Mouse (Mus musculus) pancreas, adult 10 weeks (tissue): ENCODE results near the gene Rragb. TPM values are rescaled to one million over a fixed set of nuclear protein-coding genes. Genes with fewer than 3 reads are reported as not detected.

Source experiments
- polyA plus RNA-seq: library from polyadenylated mRNA; stranded (reverse); fragments of 350-450 nt; fragmentation: Illumina TruSeq; extraction: RNeasy Lipid Tissue Mini Kit (QIAGEN cat#74804); gene quantifications from one replicate; pipeline ENCODE4 v1.2.3, GENCODE M21; 2015; ENCODE audit warnings: low read depth, low replicate concordance; ENCODE audit not compliant: insufficient read depth

Rragb gene
- 2.4 TPM for polyA plus RNA-seq

DNA sequence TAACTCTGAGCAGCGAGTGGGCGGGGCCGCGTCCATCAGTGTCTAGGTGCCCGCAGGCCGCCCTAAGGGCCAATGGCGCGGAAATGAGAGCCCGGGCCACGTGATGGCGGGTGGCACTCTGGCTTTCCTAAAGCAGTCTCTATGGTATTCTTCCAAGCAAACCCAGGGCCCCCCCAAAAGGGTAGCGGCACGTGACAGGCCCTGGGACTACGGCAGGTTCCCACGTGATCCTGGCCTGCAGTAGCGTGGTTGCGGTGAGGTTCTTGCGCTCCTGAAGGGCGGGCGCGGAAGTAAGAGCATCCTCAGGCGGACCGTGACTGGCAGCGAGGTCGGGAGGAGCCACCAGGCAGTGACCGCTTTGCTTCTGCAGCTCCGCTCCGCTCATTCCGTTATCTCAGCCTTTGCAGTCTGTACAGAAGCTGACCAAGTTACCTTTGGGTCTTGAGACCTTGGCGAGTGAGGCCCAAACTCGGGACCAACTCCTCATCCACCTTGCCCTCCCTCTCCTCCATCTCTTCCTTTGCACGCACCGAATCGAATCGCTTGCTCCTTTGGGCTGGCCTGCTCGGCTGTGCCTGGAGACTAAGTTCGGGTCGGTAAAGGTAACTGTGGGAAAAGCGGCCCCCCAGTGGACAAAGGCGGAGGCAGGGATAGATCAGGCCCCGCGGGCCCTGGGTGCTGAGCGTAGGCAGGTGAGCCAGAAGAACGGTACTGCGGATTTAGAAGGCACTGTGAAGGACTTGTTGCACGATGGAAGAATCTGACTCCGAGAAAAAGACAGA is at the start of gene Rragb:
Rragb (plus strand) TSS at position 248 of the 782 bp plus-strand sequence.

DNA sequence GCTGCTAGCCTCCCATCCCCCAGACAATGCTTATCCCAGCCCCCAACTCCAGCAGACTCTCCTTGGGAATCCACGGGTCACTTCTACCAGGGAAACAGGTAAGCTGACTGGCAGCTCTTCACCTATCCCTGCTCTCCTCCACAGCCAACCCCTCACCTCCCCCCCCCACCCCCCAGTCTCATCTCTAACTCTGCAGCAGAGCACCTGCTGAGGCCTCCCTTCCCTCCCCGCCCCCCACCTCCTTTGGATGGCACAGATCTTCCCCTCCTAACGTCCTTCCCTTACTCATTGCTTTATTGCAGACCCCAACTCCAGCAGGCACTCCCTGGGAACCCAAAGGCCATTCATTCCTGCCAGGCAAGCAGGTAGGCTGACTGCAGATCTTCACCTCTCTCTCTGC is 21.3 kb upstream of the Rragb start, which contains the start of gene Foxr2:
Foxr2 (plus strand) TSS at position 301 of the 400 bp plus-strand sequence.

Other genes with a start within 250 kb of the Rragb start
- 0.37 TPM for gene Usp51, start 133.5 kb upstream of the Rragb start, polyA plus RNA-seq
- gene Mageh1, start 102.4 kb upstream of the Rragb start, polyA plus RNA-seq, result 10.8 TPM
- gene Foxr2, start 21.2 kb upstream of the Rragb start, polyA plus RNA-seq, result not detected
- 0.18 TPM for gene Klf8, start 97.5 kb downstream of the Rragb start, polyA plus RNA-seq